Mouse (Mus musculus) forebrain, embryonic 15.5 days (tissue): ENCODE measurements around the gene Faim. TPM values are rescaled to one million over a fixed set of nuclear protein-coding genes. Genes with fewer than 3 reads are reported as not detected.
A peak's percentile ranks its signal among the peaks of the same experiment; 100 is the strongest.

Source experiments
- ATAC-seq: fragments of 200-750 bp; cut with Nextera tagmentation; replicated peaks from 2 replicates; pipeline ENCODE4 v1.8.0; 2017; ENCODE audit warnings: mild to moderate bottlenecking, moderate TSS enrichment, moderate library complexity
- H3K27ac ChIP-seq: fragments of 300-500 bp; sonication (generic); replicated peaks from 2 replicates; pipeline ENCODE4 v1.5.1; 2015; ENCODE audit warnings: mild to moderate bottlenecking, inconsistent platforms
- H3K27me3 ChIP-seq: fragments of 300-500 bp; sonication (generic); 2 replicates; pipeline ENCODE4 v1.6.1; 2015; ENCODE audit warnings: inconsistent platforms
- H3K36me3 ChIP-seq: fragments of 300-500 bp; sonication (generic); 2 replicates; pipeline ENCODE4 v1.6.1; 2015; ENCODE audit warnings: mild to moderate bottlenecking, inconsistent platforms
- H3K4me1 ChIP-seq: fragments of 300-500 bp; sonication (generic); 2 replicates; pipeline ENCODE4 v1.6.1; 2015; ENCODE audit warnings: inconsistent platforms
- H3K4me2 ChIP-seq: fragments of 300-500 bp; sonication (generic); replicated peaks from 2 replicates; pipeline ENCODE4 v1.6.1; 2015; ENCODE audit warnings: mild to moderate bottlenecking, inconsistent platforms
- H3K4me3 ChIP-seq: fragments of 300-500 bp; sonication (generic); 2 replicates; pipeline ENCODE4 v1.5.1; 2015; ENCODE audit warnings: mild to moderate bottlenecking, inconsistent platforms
- H3K9ac ChIP-seq: fragments of 300-500 bp; sonication (generic); replicated peaks from 2 replicates; pipeline ENCODE4 v1.6.1; 2015; ENCODE audit warnings: mild to moderate bottlenecking, inconsistent platforms
- H3K9me3 ChIP-seq: fragments of 300-500 bp; sonication (generic); 2 replicates; pipeline ENCODE4 v1.6.1; 2016; ENCODE audit warnings: inconsistent platforms
- WGBS: fragments of 180-500 bp; shearing (Covaris S2); methylation state at CpG from one replicate; pipeline ENCODE4 v1.1.7; 2015; ENCODE audit warnings: mixed read lengths; 5-methylcytosine and 5-hydroxymethylcytosine counted together
- polyA plus RNA-seq: library from polyadenylated mRNA; unstranded; fragments of >200 nt; fragmentation: Nextera tagmentation; extraction: Ambion mirVana; gene quantifications from 2 replicates; pipeline ENCODE4 v1.2.1, GENCODE M21; 2015

The Faim gene
- 94.8 and 101 TPM in 2 replicates for polyA plus RNA-seq

DNA sequence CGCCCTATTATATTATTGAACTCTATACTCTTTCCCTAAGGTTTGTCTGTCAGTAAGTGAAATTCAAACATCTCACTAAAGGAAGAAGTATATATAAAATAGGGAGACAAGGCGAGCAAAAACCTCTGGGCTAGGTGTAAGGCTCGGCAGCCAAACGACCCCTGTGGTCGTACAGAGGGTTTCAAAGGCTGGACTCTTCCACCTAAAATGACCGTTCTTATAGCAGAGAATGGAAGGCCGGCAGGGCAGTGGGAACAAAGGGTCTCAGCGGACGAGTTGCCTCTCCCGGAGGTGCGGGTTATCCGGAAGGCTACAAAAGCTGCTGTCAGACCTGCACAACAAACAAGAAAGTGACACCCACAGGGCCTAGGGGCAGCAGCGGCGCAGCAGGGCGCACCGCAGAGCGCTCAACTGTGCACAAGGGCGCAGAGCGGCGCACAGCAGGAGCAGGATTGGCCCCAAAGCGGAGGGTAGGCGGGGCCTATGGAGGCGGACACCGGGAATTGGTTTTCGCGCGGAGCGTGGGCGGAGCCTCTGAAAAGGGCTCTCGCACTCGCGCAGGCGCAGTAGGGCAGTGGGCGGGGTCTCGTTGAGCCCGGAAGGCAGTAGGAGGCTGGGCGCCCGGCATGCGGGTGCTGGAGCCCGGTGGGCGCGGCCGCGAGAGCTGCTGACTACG, at the start of gene Faim:
Gene Faim (plus strand): TSS at position 574 of the 676 bp plus-strand sequence.
- Histone ChIP-seq H3K9ac (peak within 1 kb of the TSS; percentile 86), H3K4me3 (peak within 1 kb of the TSS; percentile 96), H3K36me3 (no peaks in the 10 kb centered on the region), H3K27me3 (peaks cover 10% of the 10 kb centered on the region; the same call in 1 of the 2 replicates), H3K27ac (peak within 1 kb of the TSS; percentile 71), H3K9me3 (no peaks in the 10 kb centered on the region), H3K4me2 (peak within 1 kb of the TSS; percentile 80), H3K4me1 (peaks cover 11% of the 10 kb centered on the region)
- ATAC-seq: peak; percentile 99
- WGBS: under 1% methylated on average over 45 of the region's 45 CpGs

DNA sequence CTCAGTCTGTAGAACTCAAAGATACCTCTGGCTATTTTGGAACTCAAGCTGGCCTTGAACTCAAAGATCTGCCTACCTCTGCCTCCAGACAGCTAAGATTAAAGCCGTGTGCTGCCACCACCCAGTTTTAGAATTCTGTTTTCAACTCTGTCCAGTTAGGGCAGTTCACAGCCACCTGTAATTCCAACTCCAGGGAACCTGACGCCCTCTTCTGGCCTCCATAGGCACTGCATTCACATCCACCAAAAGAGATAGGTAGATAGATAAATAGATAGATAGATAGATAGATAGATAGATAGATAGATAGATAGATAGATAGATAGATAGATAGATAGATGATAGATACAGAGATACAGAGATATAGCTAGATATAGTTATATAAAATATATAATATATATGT, 46.9 kb upstream of the Faim start:
- H3K4me2 ChIP-seq: no peak overlapping the region
- H3K4me3 ChIP-seq: no peak overlapping the region
- no peaks in the 10 kb centered on the region for H3K9me3 ChIP-seq
- no peaks in the 10 kb centered on the region for H3K36me3 ChIP-seq
- ATAC-seq: no peak
- no peaks in the 10 kb centered on the region for H3K27me3 ChIP-seq
- H3K9ac ChIP-seq: no peak overlapping the region
- WGBS: 18% methylated on average over 2 of the region's 2 CpGs
- no peak overlapping the region for H3K27ac ChIP-seq
- no peaks in the 10 kb centered on the region for H3K4me1 ChIP-seq

DNA sequence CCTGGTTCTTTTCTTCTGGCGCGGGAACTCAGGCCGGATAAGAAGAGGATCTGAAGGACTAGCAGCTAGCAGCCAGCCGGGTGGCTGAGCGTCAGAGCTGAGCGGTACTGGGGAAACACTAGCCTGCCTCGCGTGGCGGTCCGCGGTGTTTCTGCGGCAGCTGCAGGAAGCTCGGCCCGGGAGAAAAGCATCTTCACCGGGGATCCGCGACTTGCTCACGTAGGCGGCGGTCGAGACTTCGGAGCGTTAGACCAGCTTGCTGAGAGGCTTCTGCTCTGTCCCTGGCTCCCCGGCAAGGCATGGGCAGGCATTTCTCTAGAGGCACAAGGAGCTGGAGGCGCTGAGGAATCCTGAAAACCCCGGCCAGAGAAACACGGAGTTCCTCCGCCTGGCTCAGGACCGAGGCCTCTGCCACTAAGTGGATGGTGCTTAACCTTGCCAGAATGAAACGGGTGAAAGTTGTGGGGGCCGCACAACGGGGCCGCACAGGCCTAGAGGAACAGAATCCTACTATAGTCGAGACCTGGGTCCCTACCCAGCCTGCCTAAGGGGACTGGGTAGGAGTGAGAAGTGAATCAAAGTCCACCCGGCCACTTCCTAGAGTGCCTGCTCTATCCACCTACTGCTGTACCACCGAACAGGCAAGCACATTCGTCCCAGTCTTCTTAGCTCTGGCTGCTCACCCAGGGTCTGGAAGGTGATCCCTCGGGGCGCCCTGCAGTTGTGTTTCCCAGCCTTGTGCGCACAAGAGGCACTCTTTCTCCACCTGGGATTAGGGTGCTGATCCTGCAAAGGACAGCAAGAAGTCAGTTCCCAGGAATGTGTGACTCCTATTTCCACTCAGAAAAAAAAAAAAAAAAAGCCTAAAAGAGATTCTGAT, 33.8 kb upstream of the Faim start:
- Histone ChIP-seq H3K27me3 (peaks cover 71% of the 10 kb centered on the region), H3K4me3 (0 out of 2 replicates have a peak overlapping the region, but pooled peaks have one; percentile 11)

DNA sequence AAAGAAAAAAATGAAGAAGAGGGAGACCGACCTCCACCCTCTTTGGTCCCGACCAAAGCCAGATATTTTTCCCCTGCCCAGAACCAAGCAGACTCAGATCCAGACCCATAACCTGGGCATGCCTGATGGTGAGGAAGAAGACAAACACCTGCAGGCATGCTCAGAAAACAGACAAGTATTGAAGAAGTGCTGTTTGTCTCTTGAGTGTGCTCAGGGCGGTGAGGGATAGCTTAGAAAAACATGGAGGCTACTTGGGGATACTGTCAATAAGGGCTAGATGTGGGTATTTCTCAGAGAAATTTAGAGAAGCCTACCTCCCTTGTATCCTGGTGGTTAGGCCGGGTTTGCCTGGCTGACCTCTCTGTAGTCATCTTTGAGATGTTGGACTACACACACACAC, 32.9 kb upstream of the Faim start:
- no peaks in the 10 kb centered on the region for H3K9me3 ChIP-seq
- no peak overlapping the region for H3K9ac ChIP-seq
- H3K27me3 ChIP-seq: peaks cover 76% of the 10 kb centered on the region
- H3K4me3 ChIP-seq: no peak overlapping the region
- no peak for ATAC-seq
- H3K4me1 ChIP-seq: peaks cover 34% of the 10 kb centered on the region
- no peak overlapping the region for H3K27ac ChIP-seq
- 6% methylated on average over 4 of the region's 4 CpGs for WGBS
- H3K4me2 ChIP-seq: no peak overlapping the region
- H3K36me3 ChIP-seq: no peaks in the 10 kb centered on the region

More for the DNA sequence above, 33.8 kb upstream of the Faim start:
- no peaks in the 10 kb centered on the region for H3K9me3 ChIP-seq
- 0 out of 2 replicates have a peak, but pooled peaks have one; percentile 18 for ATAC-seq
- H3K36me3 ChIP-seq: no peaks in the 10 kb centered on the region
- H3K9ac ChIP-seq: no peak overlapping the region
- H3K4me1 ChIP-seq: peaks cover 34% of the 10 kb centered on the region
- no peak overlapping the region for H3K27ac ChIP-seq
- 1% methylated on average over 40 of the region's 40 CpGs for WGBS
- H3K4me2 ChIP-seq: peak overlapping the region; percentile 29

DNA sequence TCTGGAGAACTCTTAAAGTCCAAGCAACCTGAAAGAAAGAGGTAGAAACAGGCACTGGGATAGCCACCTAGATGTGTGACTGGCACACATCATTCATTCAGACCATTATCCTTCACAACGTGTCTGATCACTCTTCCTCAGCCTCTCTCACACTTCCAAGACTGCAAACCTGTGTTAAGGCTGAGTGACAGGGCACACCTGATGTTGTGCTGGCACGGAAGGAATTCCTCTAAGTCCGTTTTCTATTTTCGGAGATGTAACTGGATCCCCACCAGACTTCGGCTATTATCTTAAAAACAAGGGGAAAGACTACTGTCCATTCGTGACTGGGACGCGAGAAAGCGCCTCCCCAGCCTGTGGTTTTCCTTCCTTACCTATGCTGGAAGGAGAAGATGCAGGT, 32.3 kb upstream of the Faim start:
- Histone ChIP-seq H3K9ac (no peak overlapping the region), H3K9me3 (no peaks in the 10 kb centered on the region), H3K36me3 (no peaks in the 10 kb centered on the region), H3K27me3 (peaks cover 80% of the 10 kb centered on the region), H3K4me1 (peaks cover 34% of the 10 kb centered on the region), H3K27ac (no peak overlapping the region), H3K4me3 (no peak overlapping the region), H3K4me2 (no peak overlapping the region)
- ATAC-seq: no peak
- WGBS: 2% methylated on average over 9 of the region's 9 CpGs

DNA sequence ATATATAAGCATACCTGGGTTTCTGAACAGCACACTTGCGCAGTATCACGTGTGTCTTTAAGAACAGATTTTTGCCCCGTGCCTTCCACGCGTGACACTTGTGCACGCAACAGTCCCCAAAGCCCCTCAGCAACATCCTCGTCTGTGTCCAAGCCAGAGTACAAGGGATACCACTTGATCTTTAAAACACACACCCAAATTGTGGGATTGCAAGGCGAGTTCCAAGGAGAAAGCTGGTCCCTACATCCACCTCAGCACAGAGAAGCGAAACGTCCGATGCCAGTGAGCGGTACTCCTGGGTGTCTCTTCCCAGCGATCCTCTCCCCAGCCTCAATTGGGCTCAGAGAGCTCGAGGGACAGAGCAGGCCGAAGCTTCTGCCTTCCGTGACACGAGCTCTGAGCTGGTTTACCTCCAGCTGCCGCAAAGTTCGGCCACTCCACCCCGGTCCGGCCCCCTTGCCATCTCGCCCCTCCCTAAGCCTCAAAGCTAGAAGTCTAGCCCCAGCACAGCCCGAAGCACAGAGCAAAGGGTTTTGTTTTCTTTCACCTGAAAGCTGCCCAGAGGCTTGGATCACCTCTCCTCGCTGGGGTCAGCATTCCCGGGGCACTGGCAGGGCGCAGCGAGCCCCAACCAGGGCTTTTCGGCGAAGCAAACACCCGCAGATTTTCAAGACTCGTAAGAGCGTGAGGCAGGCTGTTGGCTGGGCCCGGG, 31.6 kb upstream of the Faim start:
- peak overlapping the region; percentile 67 for H3K4me2 ChIP-seq
- H3K9me3 ChIP-seq: no peaks in the 10 kb centered on the region
- H3K4me3 ChIP-seq: peak overlapping the region; percentile 40
- no peak overlapping the region for H3K9ac ChIP-seq
- H3K36me3 ChIP-seq: no peaks in the 10 kb centered on the region
- ATAC-seq: no peak
- H3K27ac ChIP-seq: no peak overlapping the region
- H3K4me1 ChIP-seq: peaks cover 34% of the 10 kb centered on the region
- 2% methylated on average over 33 of the region's 33 CpGs for WGBS
- peaks cover 87% of the 10 kb centered on the region for H3K27me3 ChIP-seq

DNA sequence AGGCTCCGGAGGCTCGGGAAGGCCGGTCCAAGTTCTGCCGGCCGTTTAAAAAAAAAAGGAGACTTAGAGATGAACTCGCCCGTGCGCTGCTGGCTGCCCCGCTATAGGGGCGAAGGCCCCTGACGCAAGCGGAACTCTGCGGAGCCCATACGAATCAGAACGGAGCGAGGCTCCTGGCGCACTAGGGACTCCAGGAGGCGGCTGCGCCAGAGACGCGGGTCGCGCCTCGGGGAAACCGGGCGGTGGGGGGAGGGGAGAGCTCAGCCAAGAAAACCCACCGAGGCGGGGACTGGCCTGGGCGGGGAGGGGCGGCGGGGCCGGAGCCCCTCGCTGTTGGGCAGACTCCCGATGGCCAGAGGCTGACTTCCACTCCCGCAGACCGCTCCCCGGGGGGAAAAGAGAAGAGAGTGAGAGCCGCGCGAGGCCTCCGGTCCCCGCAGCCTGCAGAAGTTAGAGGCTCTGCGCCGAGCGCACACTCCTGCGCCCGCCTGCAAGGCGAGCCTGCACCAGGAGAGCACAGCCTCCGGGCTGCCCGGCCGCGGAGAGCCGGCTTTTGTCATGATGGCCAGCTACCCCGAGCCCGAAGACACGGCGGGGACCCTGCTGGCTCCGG, 31.0 kb upstream of the Faim start, which contains the start of gene Foxl2:
Gene Foxl2 (plus strand): TSS at position 186 of the 613 bp plus-strand sequence.
- Histone ChIP-seq H3K4me3 (peak within 1 kb of the TSS; percentile 40), H3K9me3 (no peaks in the 10 kb centered on the region), H3K27me3 (peaks cover 91% of the 10 kb centered on the region), H3K4me2 (peak within 1 kb of the TSS; percentile 67), H3K9ac (peak within 1 kb of the TSS; percentile 0; the same call in 1 of the 2 replicates), H3K4me1 (peaks cover 34% of the 10 kb centered on the region), H3K27ac (no peak within 1 kb of the TSS), H3K36me3 (no peaks in the 10 kb centered on the region)
- no peak; the same call in 1 of the 2 replicates for ATAC-seq
- 1% methylated on average over 52 of the region's 58 CpGs for WGBS

DNA sequence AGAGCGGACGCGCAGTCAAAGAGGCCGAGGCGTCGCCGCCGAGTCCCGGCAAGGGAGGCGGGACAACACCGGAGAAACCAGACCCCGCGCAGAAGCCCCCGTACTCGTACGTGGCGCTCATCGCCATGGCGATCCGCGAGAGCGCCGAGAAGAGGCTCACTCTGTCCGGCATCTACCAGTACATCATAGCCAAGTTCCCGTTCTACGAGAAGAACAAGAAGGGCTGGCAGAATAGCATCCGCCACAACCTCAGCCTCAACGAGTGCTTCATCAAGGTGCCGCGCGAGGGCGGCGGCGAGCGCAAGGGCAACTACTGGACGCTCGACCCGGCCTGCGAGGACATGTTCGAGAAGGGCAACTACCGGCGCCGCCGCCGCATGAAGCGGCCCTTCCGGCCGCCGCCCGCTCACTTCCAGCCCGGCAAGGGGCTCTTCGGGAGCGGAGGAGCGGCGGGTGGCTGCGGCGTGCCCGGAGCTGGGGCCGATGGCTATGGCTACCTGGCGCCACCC, 30.4 kb upstream of the Faim start:
- H3K4me3 ChIP-seq: peak overlapping the region; percentile 40
- H3K27me3 ChIP-seq: peaks cover 91% of the 10 kb centered on the region
- peak overlapping the region; percentile 0; the same call in 1 of the 2 replicates for H3K9ac ChIP-seq
- peaks cover 34% of the 10 kb centered on the region for H3K4me1 ChIP-seq
- ATAC-seq: no peak; the same call in 1 of the 2 replicates
- H3K36me3 ChIP-seq: no peaks in the 10 kb centered on the region
- H3K9me3 ChIP-seq: no peaks in the 10 kb centered on the region
- H3K27ac ChIP-seq: no peak overlapping the region
- under 1% methylated on average over 60 of the region's 60 CpGs for WGBS
- peak overlapping the region; percentile 67 for H3K4me2 ChIP-seq

DNA sequence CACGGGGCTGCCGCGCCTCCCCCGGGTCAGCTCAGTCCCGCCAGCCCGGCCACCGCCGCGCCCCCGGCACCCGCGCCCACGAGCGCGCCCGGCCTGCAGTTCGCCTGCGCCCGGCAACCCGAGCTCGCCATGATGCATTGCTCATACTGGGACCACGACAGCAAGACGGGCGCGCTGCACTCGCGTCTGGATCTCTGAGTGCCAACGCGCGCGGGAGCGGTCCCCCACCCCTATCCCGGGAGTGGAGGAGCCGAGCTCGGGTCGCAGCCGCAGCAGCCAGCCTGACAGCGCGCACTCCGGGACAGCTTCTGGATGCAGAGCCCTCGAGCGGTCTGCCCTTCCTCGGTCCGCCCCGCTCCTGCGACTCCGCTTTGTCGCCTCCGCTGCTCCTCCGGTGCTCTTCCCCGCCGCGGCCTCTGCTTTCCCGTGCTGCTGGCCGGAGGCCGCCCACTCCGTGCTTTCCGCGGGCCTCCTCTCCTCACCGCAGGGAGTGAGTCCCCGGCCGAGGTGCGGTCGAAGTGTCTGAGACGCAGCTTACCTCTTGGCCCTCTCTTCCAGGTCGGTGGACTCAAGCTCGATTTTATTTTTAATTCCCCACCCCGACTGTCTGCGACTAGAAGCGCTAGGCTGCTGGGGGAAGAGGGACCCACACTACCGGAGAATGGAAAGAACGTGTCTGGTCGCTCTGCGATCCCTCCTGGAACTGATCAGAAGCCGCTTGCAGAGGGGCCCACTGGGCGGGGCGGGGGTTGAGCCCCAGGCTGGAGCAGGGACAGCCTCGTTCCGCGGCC, 29.4 kb upstream of the Faim start:
- Histone ChIP-seq H3K9ac (no peak overlapping the region; the same call in 1 of the 2 replicates), H3K27ac (no peak overlapping the region), H3K4me3 (peak overlapping the region; percentile 40), H3K4me1 (peaks cover 34% of the 10 kb centered on the region), H3K36me3 (no peaks in the 10 kb centered on the region), H3K27me3 (peaks cover 91% of the 10 kb centered on the region), H3K4me2 (peak overlapping the region; percentile 67), H3K9me3 (no peaks in the 10 kb centered on the region)
- peak; percentile 45 for ATAC-seq
- under 1% methylated on average over 80 of the region's 80 CpGs for WGBS

DNA sequence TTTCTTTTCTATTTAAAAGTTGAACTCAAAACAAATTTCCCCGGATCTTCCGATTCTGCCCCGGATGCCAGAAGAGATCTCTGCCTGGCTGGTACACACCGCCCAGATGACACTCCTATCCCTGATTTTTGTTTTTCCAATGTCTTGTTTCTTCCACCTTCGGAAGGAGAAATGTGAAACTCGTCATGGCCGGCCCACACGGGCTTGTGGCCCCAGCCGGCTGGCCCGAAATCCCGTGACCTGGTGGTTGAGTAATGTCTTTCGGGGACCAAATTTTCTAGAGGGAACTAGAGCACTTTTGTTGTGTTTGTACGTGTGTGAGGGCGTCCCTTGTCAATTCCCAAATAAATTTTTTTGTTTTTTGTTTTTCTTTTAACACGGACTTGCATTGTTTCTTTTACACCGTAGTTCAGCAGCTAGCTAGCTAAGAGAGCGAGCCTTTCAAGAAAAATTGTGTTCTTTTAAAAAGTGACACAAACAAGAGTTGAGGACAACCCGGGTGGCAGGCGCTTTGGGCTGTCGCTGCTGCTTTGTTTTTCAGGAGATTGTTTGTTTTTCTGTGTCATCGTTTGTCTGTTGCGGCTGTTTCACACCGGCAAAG, 28.3 kb upstream of the Faim start:
- Histone ChIP-seq H3K4me3 (no peak overlapping the region), H3K27ac (no peak overlapping the region), H3K9ac (no peak overlapping the region), H3K36me3 (no peaks in the 10 kb centered on the region), H3K4me1 (peaks cover 27% of the 10 kb centered on the region), H3K27me3 (peaks cover 91% of the 10 kb centered on the region), H3K9me3 (no peaks in the 10 kb centered on the region), H3K4me2 (no peak overlapping the region)
- ATAC-seq: no peak
- 1% methylated on average over 23 of the region's 23 CpGs for WGBS
